Comparison of ENCODE assay signal across 23 mouse cellular contexts in the genomic region with DNA sequence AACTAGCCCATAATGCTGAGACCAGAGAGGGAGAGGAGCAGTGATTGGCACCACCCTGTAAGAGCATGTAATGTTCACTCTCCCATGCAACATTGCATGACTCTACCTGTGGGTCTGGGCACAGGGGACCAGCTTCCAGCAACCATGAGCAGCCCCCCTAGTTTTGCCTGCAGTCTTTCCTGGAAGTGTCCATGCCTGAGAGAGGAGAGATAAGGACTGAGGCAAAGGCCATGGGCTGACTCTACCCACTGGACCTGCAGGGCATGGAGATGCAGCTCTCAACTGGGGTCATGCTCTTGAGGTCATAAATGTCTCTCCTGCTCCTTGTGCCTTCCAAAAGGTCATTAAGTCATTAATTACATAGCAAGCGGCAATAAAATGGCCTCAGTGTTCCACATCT. TPM values are rescaled to one million over a fixed set of nuclear protein-coding genes. Genes with fewer than 3 reads are reported as not detected.
"Had no signal": no experiment of that assay in that cellular context is flagged by ENCODE, and none has a peak within 500 bp of the region (broad histone marks: within the 10 kb centered on the region; RNA-seq: fewer than 3 reads in every experiment).

No protein-coding gene starts in this region.

- H3K4me2 ChIP-seq: hindbrain, embryonic 13.5 days; hindbrain, embryonic 15.5 days; limb, embryonic 13.5 days; limb, embryonic 15.5 days; liver, embryonic 15.5 days had no signal

- H3K9me3 ChIP-seq: hindbrain, embryonic 13.5 days; hindbrain, embryonic 15.5 days; limb, embryonic 13.5 days; limb, embryonic 15.5 days; liver, embryonic 15.5 days had no signal

- DNase-seq: forebrain, postnatal 0 days; gastrocnemius, postnatal 14 days; gastrocnemius, postnatal 36 days; heart, adult 11 months; heart, adult 2 months; heart, postnatal 14 days; heart, postnatal 36 days; kidney, adult 11 months; kidney, adult 2 months; kidney, postnatal 14 days; kidney, postnatal 36 days; layer of hippocampus, adult 9-11 months; layer of hippocampus, postnatal 36 days; left cerebral cortex, postnatal 4 days had no signal

- ATAC-seq: forebrain, postnatal 0 days; hindbrain, postnatal 0 days; intestine, embryonic 16.5 days had no signal

- H3K9ac ChIP-seq: forebrain, postnatal 0 days; hindbrain, embryonic 13.5 days; hindbrain, embryonic 15.5 days; limb, embryonic 13.5 days; limb, embryonic 15.5 days; liver, embryonic 15.5 days had no signal

- H3K4me1 ChIP-seq: hindbrain, embryonic 13.5 days; hindbrain, embryonic 15.5 days; limb, embryonic 13.5 days; limb, embryonic 15.5 days had no signal

- H3K27me3 ChIP-seq: hindbrain, embryonic 13.5 days; hindbrain, embryonic 15.5 days; limb, embryonic 15.5 days had no signal

- H3K27ac ChIP-seq: heart, adult 2 months; hindbrain, embryonic 13.5 days; hindbrain, embryonic 15.5 days; hindbrain, postnatal 0 days; kidney, postnatal 0 days; limb, embryonic 13.5 days; limb, embryonic 15.5 days; liver, embryonic 15.5 days had no signal

- H3K36me3 ChIP-seq: hindbrain, embryonic 13.5 days; hindbrain, embryonic 15.5 days; limb, embryonic 13.5 days; limb, embryonic 15.5 days; liver, embryonic 15.5 days had no signal

- H3K4me3 ChIP-seq: heart, adult 2 months; hindbrain, embryonic 13.5 days; hindbrain, embryonic 15.5 days; limb, embryonic 13.5 days; limb, embryonic 15.5 days; liver, embryonic 15.5 days had no signal

RNA-seq across cellular contexts. Expression of gene Pkp1, which starts 17.1 kb away (rescaled TPM):
- polyA plus RNA-seq: hindbrain, embryonic 13.5 days; kidney, embryonic 14.5 days; liver, embryonic 15.5 days had no signal
